Mouse (Mus musculus) ES-Bruce4 (cell line): ENCODE data around the gene Cfl1.

Experiments used
- CTCF ChIP-seq: IDR thresholded peaks from one replicate; pipeline ENCODE4 v1.8.1; 2011; ENCODE audit warnings: low read depth, low read length
- EP300 ChIP-seq: IDR thresholded peaks from 2 replicates; pipeline ENCODE4 v1.6.1; 2011; ENCODE audit warnings: low read depth, low read length; ENCODE audit not compliant: insufficient read depth

- no peak for TF ChIP-seq CTCF
- TF ChIP-seq EP300 = no peak
Measured at GRCm38 (mm10) chr19:5457746-5458442, 32.4 kb upstream of the Cfl1 start, which contains the start of gene Ccdc85b.
